Mouse (Mus musculus) thymus, adult 2 months (tissue): ENCODE data around the gene Prdm15.

ENCODE experiments used
- CTCF ChIP-seq: fragments of 200-500 bp; IDR thresholded peaks from 2 replicates; pipeline ENCODE4 v1.5.1; 2012; ENCODE audit warnings: mild to moderate bottlenecking, control low read depth, low read length, moderate library complexity, borderline replicate concordance; ENCODE audit not compliant: control insufficient read depth, poor library complexity, insufficient read depth; ENCODE audit errors: extremely low read depth
- POLR2A ChIP-seq: fragments of 200-500 bp; IDR thresholded peaks from 2 replicates; pipeline ENCODE4 v1.6.1; 2012; ENCODE audit warnings: mild to moderate bottlenecking, low read length, control low read depth, moderate library complexity; ENCODE audit not compliant: control insufficient read depth, poor library complexity, insufficient read depth; ENCODE audit errors: extremely low read depth

- no peak for TF ChIP-seq CTCF
- TF ChIP-seq POLR2A: no peak
These were observed 6.4 kb downstream of the Prdm15 start for GRCm38 (mm10) chr16:97844967-97845937.
